Mouse (Mus musculus): ENCODE measurements around the gene Tert. TPM values are rescaled to one million over a fixed set of nuclear protein-coding genes. Genes with fewer than 3 reads are reported as not detected.
A peak's percentile ranks its signal among the peaks of the same experiment; 100 is the strongest.

The Tert gene
- total RNA-seq, 2 experiments from 2014 or later = 0.14 TPM; not detected in 1

GRCm38 (mm10) chr13:73628586-73629113 lies 1.9 kb downstream of the Tert start:
- Histone ChIP-seq H3K27ac (no peak overlapping the region), H3K4me3 (no peak overlapping the region)
- intact Hi-C loops (cut with DNase I) = no loop called here
- TF ChIP-seq CTCF (IDR thresholded peaks at IDR 0.05) = no peak
- no peak for DNase-seq

DNA sequence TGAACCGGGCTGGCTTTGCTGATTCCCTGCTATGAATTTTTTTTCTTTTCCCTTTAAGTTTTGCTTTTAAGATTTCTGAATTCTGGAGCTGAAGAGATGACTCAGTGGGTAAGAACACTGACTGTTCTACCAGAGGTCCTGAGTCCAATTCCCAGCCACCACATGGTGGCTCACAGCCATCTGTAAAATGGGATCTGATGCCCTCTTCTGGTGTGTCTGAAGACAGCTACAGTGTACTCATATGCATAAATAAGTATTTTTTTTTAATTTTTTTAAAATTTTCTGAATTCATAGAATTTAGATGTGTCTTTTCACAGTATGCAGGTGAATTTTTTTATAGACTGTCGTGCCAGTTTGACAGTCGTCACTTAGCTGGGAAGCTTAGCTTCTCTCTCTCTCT lies 5.1 kb downstream of the Tert start:
- intact Hi-C loops (cut with DNase I) = no loop called here
- H3K27ac ChIP-seq = no peak overlapping the region
- no peak for DNase-seq
- no peak for TF ChIP-seq CTCF (IDR thresholded peaks at IDR 0.05)
- no peak overlapping the region for H3K4me3 ChIP-seq

GRCm38 (mm10) chr13:73637826-73638225 lies 11.1 kb downstream of the Tert start:
- no peak overlapping the region for H3K4me3 ChIP-seq
- intact Hi-C loops (cut with DNase I) = no loop called here
- no peak for DNase-seq
- no peak for TF ChIP-seq CTCF (IDR thresholded peaks at IDR 0.05)
- H3K27ac ChIP-seq = no peak overlapping the region

- no peak overlapping the region for H3K27ac ChIP-seq
- no peak overlapping the region for H3K4me3 ChIP-seq
- intact Hi-C loops (cut with DNase I) = no loop called here
- no peak for TF ChIP-seq CTCF (IDR thresholded peaks at IDR 0.05)
- no peak for DNase-seq
Measured at GRCm38 (mm10) chr13:73641296-73641695, 14.6 kb downstream of the Tert start.

GRCm38 (mm10) chr13:73646397-73647087 lies 19.8 kb downstream of the Tert start:
- intact Hi-C loops (cut with DNase I) = loop anchor here (2.0 kb wide), 1 partner anchor 46 kb away; no protein-coding TSS in a partner anchor
- no peak for DNase-seq
- Histone ChIP-seq H3K27ac (no peak overlapping the region), H3K4me3 (no peak overlapping the region)
- TF ChIP-seq CTCF (IDR thresholded peaks at IDR 0.05) = peak; percentile 60

DNA sequence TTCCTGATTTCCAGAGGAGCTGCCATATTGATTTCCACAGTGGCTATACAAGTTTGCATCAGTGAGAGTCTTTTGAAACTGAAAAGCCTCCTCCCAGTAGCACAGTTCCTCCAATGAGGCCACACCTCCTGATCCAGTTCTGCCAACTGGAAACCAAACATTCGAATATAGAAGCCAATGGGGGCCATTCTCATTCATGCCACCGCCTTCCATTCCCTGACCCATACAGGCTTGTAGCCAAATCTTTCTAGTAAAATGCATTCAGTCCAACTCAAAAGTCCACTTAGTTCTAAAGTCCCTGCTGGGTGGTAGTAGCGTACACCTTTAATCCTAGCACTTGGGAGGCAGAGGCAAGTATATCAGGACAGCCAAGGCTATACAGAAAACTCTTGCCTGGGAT lies 26.6 kb downstream of the Tert start:
- no peak for DNase-seq
- Histone ChIP-seq H3K4me3 (no peak overlapping the region), H3K27ac (no peak overlapping the region)
- intact Hi-C loops (cut with DNase I) = no loop called here
- no peak for TF ChIP-seq CTCF (IDR thresholded peaks at IDR 0.05)

- intact Hi-C loops (cut with DNase I) = no loop called here
- DNase-seq = no peak
- Histone ChIP-seq H3K4me3 (no peak overlapping the region), H3K27ac (no peak overlapping the region)
- no peak for TF ChIP-seq CTCF (IDR thresholded peaks at IDR 0.05)
Measured at GRCm38 (mm10) chr13:73654976-73655375, 28.3 kb downstream of the Tert start.

- no peak for TF ChIP-seq CTCF (IDR thresholded peaks at IDR 0.05)
- H3K27ac ChIP-seq = no peak overlapping the region
- DNase-seq = no peak
- intact Hi-C loops (cut with DNase I) = no loop called here
- no peak overlapping the region for H3K4me3 ChIP-seq
Measured at GRCm38 (mm10) chr13:73658953-73659352, 32.2 kb downstream of the Tert start.

- DNase-seq = no peak
- no peak for TF ChIP-seq CTCF (IDR thresholded peaks at IDR 0.05)
- no peak overlapping the region for H3K4me3 ChIP-seq
- no peak overlapping the region for H3K27ac ChIP-seq
- intact Hi-C loops (cut with DNase I) = no loop called here
Measured at GRCm38 (mm10) chr13:73660163-73660695, 33.5 kb downstream of the Tert start.

GRCm38 (mm10) chr13:73675161-73675560 lies 48.5 kb downstream of the Tert start:
- intact Hi-C loops (cut with DNase I) = no loop called here
- H3K4me3 ChIP-seq = no peak overlapping the region
- no peak for DNase-seq
- H3K27ac ChIP-seq = no peak overlapping the region
- no peak for TF ChIP-seq CTCF (IDR thresholded peaks at IDR 0.05)

DNA sequence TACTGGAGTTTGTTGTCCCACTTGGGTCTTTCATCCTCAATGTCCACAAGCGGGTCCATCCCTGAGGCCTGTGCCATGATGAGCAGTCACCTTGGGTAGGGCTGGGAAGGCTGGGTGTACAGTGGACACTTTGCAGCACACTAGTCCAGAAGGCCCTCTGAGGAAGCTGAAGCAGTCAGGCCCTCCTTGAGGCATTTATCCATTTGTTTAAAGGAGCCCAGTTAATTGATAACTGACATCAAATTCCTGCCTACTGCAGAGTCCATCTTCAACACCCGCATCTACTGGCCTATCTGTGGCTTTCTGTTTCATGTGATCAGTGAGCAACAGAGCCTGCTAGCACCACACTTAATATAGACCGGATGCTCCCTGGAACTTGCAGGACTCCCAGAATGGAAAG lies 51.1 kb downstream of the Tert start, which contains the start of gene Slc6a18:
Gene Slc6a18 (minus strand): TSS at position 171 of the 400 bp plus-strand sequence.
- H3K27ac ChIP-seq = no peak within 1 kb of the TSS
- H3K4me3 ChIP-seq = no peak within 1 kb of the TSS
- no peak for DNase-seq
- intact Hi-C loops (cut with DNase I) = no loop called here
- no peak for TF ChIP-seq CTCF (IDR thresholded peaks at IDR 0.05)

DNA sequence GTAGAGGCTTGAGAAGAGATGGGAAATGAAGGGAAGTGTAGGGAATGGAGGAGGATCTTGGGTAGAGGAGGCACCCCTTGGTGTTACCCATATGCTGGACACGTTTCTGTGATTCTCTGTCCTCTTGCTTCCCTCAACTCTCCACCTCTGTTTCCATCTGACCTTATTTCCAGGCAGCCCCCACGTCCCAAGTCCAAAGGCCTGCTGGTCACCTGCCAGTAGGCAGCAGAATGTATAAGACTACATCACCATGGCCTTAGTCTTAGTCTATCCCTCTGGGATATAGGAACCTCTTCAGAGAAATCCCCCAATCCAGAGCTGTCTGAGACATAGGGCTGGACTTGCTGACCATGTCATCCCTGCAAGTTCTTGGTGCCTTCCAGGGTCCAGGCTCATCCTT lies 52.6 kb downstream of the Tert start:
- intact Hi-C loops (cut with DNase I) = no loop called here
- H3K4me3 ChIP-seq = no peak overlapping the region
- DNase-seq = no peak
- no peak for TF ChIP-seq CTCF (IDR thresholded peaks at IDR 0.05)
- no peak overlapping the region for H3K27ac ChIP-seq

- DNase-seq = no peak
- H3K27ac ChIP-seq = no peak overlapping the region
- H3K4me3 ChIP-seq = no peak overlapping the region
- intact Hi-C loops (cut with DNase I) = no loop called here
- TF ChIP-seq CTCF (IDR thresholded peaks at IDR 0.05) = no peak
Measured at GRCm38 (mm10) chr13:73680394-73680793, 53.7 kb downstream of the Tert start.

DNA sequence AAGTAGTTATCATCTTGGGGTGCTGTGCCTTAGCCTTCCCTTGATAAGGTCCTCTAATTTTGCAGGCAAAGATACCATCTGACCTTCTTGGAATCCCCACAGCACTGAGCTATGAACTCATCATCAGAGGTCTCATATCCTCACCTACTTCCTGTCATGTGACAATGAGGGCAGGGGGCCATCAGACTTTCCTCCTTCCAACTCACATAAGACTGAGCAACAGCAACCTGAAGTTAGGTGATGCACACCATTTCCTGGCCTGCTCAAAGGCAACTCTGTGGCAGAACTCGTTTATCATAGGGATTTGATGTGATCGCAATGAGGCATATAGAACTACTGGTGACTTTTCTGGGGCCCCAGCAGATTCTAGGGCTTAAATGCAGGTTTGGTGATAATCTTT lies 55.5 kb downstream of the Tert start:
- H3K4me3 ChIP-seq = no peak overlapping the region
- intact Hi-C loops (cut with DNase I) = no loop called here
- H3K27ac ChIP-seq = no peak overlapping the region
- TF ChIP-seq CTCF (IDR thresholded peaks at IDR 0.05) = no peak
- DNase-seq = no peak
